Mouse (Mus musculus) CH12.LX (cell line): ENCODE results near the gene Mtap. TPM values are rescaled to one million over a fixed set of nuclear protein-coding genes. Genes with fewer than 3 reads are reported as not detected.

ENCODE experiments used
- DNase-seq: peaks from one replicate; pipeline ENCODE4 v3.0.0-alpha.2; 2013; ENCODE audit errors: extremely low read depth
- H3K27ac ChIP-seq: 2 replicates; pipeline ENCODE4 v1.5.1; 2012; ENCODE audit warnings: low read depth, mild to moderate bottlenecking, control low read depth, moderate library complexity; ENCODE audit not compliant: insufficient read depth
- H3K27me3 ChIP-seq: replicated peaks from 2 replicates; pipeline ENCODE3; 2012; ENCODE audit warnings: inconsistent platforms
- H3K36me3 ChIP-seq, 2 experiments: replicated peaks in 1 of 2; 2 replicates each; pipeline versions ENCODE3 to v1.6.1; 2012; ENCODE audit warnings: inconsistent platforms in 1 of 2, low read length in 1 of 2, mild to moderate bottlenecking in 1 of 2, mixed read lengths in 1 of 2, moderate library complexity in 1 of 2; ENCODE audit not compliant: control insufficient read depth in 1 of 2, insufficient read depth in 1 of 2
- H3K4me1 ChIP-seq, 2 experiments: 2 replicates each; pipeline ENCODE4 v1.6.1; 2012; ENCODE audit warnings: inconsistent platforms in 1 of 2, moderate library complexity in 1 of 2; ENCODE audit not compliant: insufficient read depth in 2 of 2, control insufficient read depth in 1 of 2
- H3K4me2 ChIP-seq: 2 replicates; pipeline ENCODE4 v1.6.1; 2012; ENCODE audit warnings: low read depth, mild to moderate bottlenecking, control low read depth; ENCODE audit not compliant: poor library complexity, insufficient read depth, severe bottlenecking
- H3K4me3 ChIP-seq, 3 experiments: fragments of 150-350 bp in 1 of 3; sonication (generic) in 1 of 3; replicated peaks in 1 of 3; 2 replicates each; pipeline versions ENCODE3 to v1.5.1; 2011 to 2012; ENCODE audit warnings: low read depth in 2 of 3, low read length in 2 of 3, mild to moderate bottlenecking in 2 of 3, moderate library complexity in 2 of 3, control low read depth in 1 of 3, improper control_type of control experiment in 1 of 3, inconsistent platforms in 1 of 3, mixed read lengths in 1 of 3; ENCODE audit not compliant: poor library complexity in 1 of 3
- H3K79me2 ChIP-seq: replicated peaks from 2 replicates; pipeline ENCODE4 v1.6.1; 2012; ENCODE audit warnings: mild to moderate bottlenecking, moderate library complexity; ENCODE audit not compliant: control insufficient read depth, poor library complexity, insufficient read depth, severe bottlenecking; ENCODE audit errors: extremely low read depth
- H3K9ac ChIP-seq: 2 replicates; pipeline ENCODE4 v1.6.1; 2012; ENCODE audit warnings: low read depth, mild to moderate bottlenecking, control low read depth, moderate library complexity; ENCODE audit not compliant: insufficient read depth
- H3K9me3 ChIP-seq: replicated peaks from 2 replicates; pipeline ENCODE3; 2012; ENCODE audit warnings: low read length, inconsistent platforms, mixed read lengths
- CHD1 ChIP-seq: IDR thresholded peaks from 2 replicates; pipeline ENCODE4 v1.6.1; 2012; ENCODE audit warnings: low read depth, low read length, improper control_type of control experiment, inconsistent platforms
- CHD2 ChIP-seq: IDR thresholded peaks from 2 replicates; pipeline ENCODE4 v1.6.1; 2011; ENCODE audit warnings: low read length, improper control_type of control experiment
- CTCF ChIP-seq, 2 experiments: IDR thresholded peaks in 1 of 2; conservative IDR thresholded peaks in 1 of 2; 2 replicates each; pipeline ENCODE4 v1.5.1; 2011 to 2012; ENCODE audit warnings: low read depth in 2 of 2, low read length in 2 of 2, improper control_type of control experiment in 1 of 2, inconsistent platforms in 1 of 2, mild to moderate bottlenecking in 1 of 2, moderate library complexity in 1 of 2
- ELF1 ChIP-seq: IDR thresholded peaks from 2 replicates; pipeline ENCODE4 v1.6.1; 2014; ENCODE audit warnings: low read depth, mild to moderate bottlenecking, inconsistent platforms, low read length, improper control_type of control experiment
- GABPA ChIP-seq: IDR thresholded peaks from 2 replicates; pipeline ENCODE4 v1.6.1; 2012; ENCODE audit warnings: low read depth, low read length, improper control_type of control experiment, inconsistent platforms; ENCODE audit not compliant: insufficient replicate concordance
- IRF4 ChIP-seq: IDR thresholded peaks from 2 replicates; pipeline ENCODE4 v1.6.1; 2014; ENCODE audit warnings: low read depth, mild to moderate bottlenecking, inconsistent platforms, low read length, improper control_type of control experiment
- MAFK ChIP-seq: IDR thresholded peaks from 2 replicates; pipeline ENCODE4 v1.6.1; 2011; ENCODE audit warnings: low read length, improper control_type of control experiment; ENCODE audit not compliant: insufficient replicate concordance
- MXI1 ChIP-seq: IDR thresholded peaks from 2 replicates; pipeline ENCODE4 v1.6.1; 2011; ENCODE audit warnings: mild to moderate bottlenecking, low read depth, low read length, improper control_type of control experiment
- NRF1 ChIP-seq: IDR thresholded peaks from 2 replicates; pipeline ENCODE4 v1.6.1; 2014; ENCODE audit warnings: low read depth, mild to moderate bottlenecking, inconsistent platforms, low read length, improper control_type of control experiment, moderate library complexity
- POLR2A ChIP-seq: IDR thresholded peaks from 2 replicates; pipeline ENCODE4 v1.6.1; 2011; ENCODE audit warnings: low read depth, mild to moderate bottlenecking, improper control_type of control experiment, low read length
- POLR2AphosphoS2 ChIP-seq: IDR thresholded peaks from 2 replicates; pipeline ENCODE4 v1.6.1; 2011; ENCODE audit warnings: low read depth, low read length, improper control_type of control experiment
- RCOR1 ChIP-seq: conservative IDR thresholded peaks from 2 replicates; pipeline ENCODE4 v1.6.1; 2012; ENCODE audit warnings: low read depth, mild to moderate bottlenecking, inconsistent platforms, low read length, improper control_type of control experiment
- SMC3 ChIP-seq: IDR thresholded peaks from 2 replicates; pipeline ENCODE4 v1.6.1; 2011; ENCODE audit warnings: low read depth, low read length, improper control_type of control experiment
- UBTF ChIP-seq: IDR thresholded peaks from 2 replicates; pipeline ENCODE4 v1.6.1; 2012; ENCODE audit warnings: low read depth, mild to moderate bottlenecking, inconsistent platforms, low read length, improper control_type of control experiment, moderate library complexity
- USF2 ChIP-seq: conservative IDR thresholded peaks from 2 replicates; pipeline ENCODE4 v1.6.1; 2011; ENCODE audit warnings: low read depth, low read length, improper control_type of control experiment
- ZC3H11A ChIP-seq: IDR thresholded peaks from 2 replicates; pipeline ENCODE4 v1.6.1; 2012; ENCODE audit warnings: low read depth, mild to moderate bottlenecking, inconsistent platforms, low read length, improper control_type of control experiment
- dilution Hi-C: fragments of 300-500 bp; cut with MboI; formaldehyde crosslinking; loops from 2 replicates; pipeline ENCODE4 v1.14.3; 2020; ENCODE audit warnings: low sequenced_read_pairs; ENCODE audit not compliant: extremely low pct_unique_long_range_greater_than_20kb, extremely low pct_ligation_motif_present
- in situ Hi-C: fragments of 300-500 bp; cut with MboI; formaldehyde crosslinking; loops from 3 replicates; pipeline ENCODE4 v1.14.3; 2019; ENCODE audit warnings: low sequenced_read_pairs, low pct_ligation_motif_present, low pct_unique_long_range_greater_than_20kb, mixed read lengths
- polyA plus RNA-seq: library from polyadenylated mRNA; unstranded; fragments of >175 nt; gene quantifications from 2 replicates; pipeline ENCODE4 v1.2.1, GENCODE M21; 2012; ENCODE audit warnings: low read depth; ENCODE audit not compliant: insufficient read length
- total RNA-seq, 2 experiments: library from RNA; depleted of rRNA; stranded (reverse); fragments of 300-350 nt in 1 of 2; fragments of >200 nt in 1 of 2; gene quantifications; 2 replicates each; pipeline ENCODE4 v1.2.3; 2012 to 2014

Mtap gene
- total and polyA plus RNA-seq, 3 experiments = not detected

- H3K9me3 ChIP-seq = no peaks in the 10 kb centered on the region
- H3K79me2 ChIP-seq = no peaks in the 10 kb centered on the region
- no peak for DNase-seq
- H3K4me2 ChIP-seq = no peak overlapping the region
- no peaks in the 10 kb centered on the region for H3K27me3 ChIP-seq
- in situ Hi-C loops (no loop called here), dilution Hi-C loops (no loop called here)
- no peaks in the 10 kb centered on the region for H3K4me1 ChIP-seq
- H3K9ac ChIP-seq = no peak overlapping the region
- no peak overlapping the region for H3K27ac ChIP-seq
- H3K4me3 ChIP-seq = no peak overlapping the region
- TF ChIP-seq POLR2A (no peak), SMC3 (no peak), CHD2 (no peak), POLR2AphosphoS2 (no peak), USF2 (no peak), UBTF (no peak), GABPA (no peak), MXI1 (no peak), CHD1 (no peak), CTCF (conservative IDR thresholded peaks at IDR 0.05 in 1 of 2, IDR thresholded peaks at IDR 0.05 in 1 of 2; ENCODE audit: low read depth in 2 of 2, low read length in 2 of 2) (no peak), ZC3H11A (no peak), MAFK (no peak)
- H3K36me3 ChIP-seq = no peaks in the 10 kb centered on the region
These were observed 17.0 kb upstream of the Mtap start for GRCm38 (mm10) chr4:89119900-89120299.

- Histone ChIP-seq H3K36me3 (no peaks in the 10 kb centered on the region), H3K9me3 (no peaks in the 10 kb centered on the region), H3K4me2 (no peak overlapping the region), H3K9ac (no peak overlapping the region)
- dilution Hi-C loops (no loop called here), in situ Hi-C loops (no loop called here)
- no peak for DNase-seq
- TF ChIP-seq SMC3 (no peak), ZC3H11A (no peak), RCOR1 (no peak), IRF4 (no peak), NRF1 (no peak), ELF1 (no peak), GABPA (no peak)
- TF ChIP-seq, all 38 proteins: peak for 0
- H3K27me3 ChIP-seq = no peaks in the 10 kb centered on the region
- no peak overlapping the region for H3K27ac ChIP-seq
- H3K4me3 ChIP-seq = no peak overlapping the region
- no peaks in the 10 kb centered on the region for H3K4me1 ChIP-seq
- H3K79me2 ChIP-seq = no peaks in the 10 kb centered on the region
These were observed 16.6 kb upstream of the Mtap start for GRCm38 (mm10) chr4:89120353-89120752.
